Mouse (Mus musculus) ES-E14 (cell line): ENCODE data around the gene Cgnl1.

Experiments
- CHD2 ChIP-seq: IDR thresholded peaks from 2 replicates; pipeline ENCODE4 v1.6.1; 2014; ENCODE audit warnings: mild to moderate bottlenecking, low read depth, low read length, inconsistent platforms
- HCFC1 ChIP-seq: IDR thresholded peaks from 2 replicates; pipeline ENCODE4 v1.6.1; 2012; ENCODE audit warnings: low read length, inconsistent platforms, borderline replicate concordance; ENCODE audit not compliant: insufficient read depth
- MAFK ChIP-seq: IDR thresholded peaks from 2 replicates; pipeline ENCODE4 v1.6.1; 2014; ENCODE audit warnings: mild to moderate bottlenecking, low read depth, low read length, inconsistent platforms; ENCODE audit not compliant: insufficient read depth
- ZNF384 ChIP-seq: IDR thresholded peaks from 2 replicates; pipeline ENCODE4 v1.6.1; 2012; ENCODE audit warnings: low read depth, low read length, inconsistent platforms

GRCm38 (mm10) chr9:71689369-71690073 is 81.9 kb downstream of the Cgnl1 start:
- TF ChIP-seq CHD2 (no peak), HCFC1 (no peak), MAFK (no peak), ZNF384 (no peak)
